Mouse (Mus musculus) brain, embryonic 14.5 days (tissue): ENCODE measurements at regions not wholly inside any gene's neighbourhood (a gene's known extent, or its start where the extent isn't known, plus 50 kb on each side); places are given as distances from the start of the nearest gene placed in this dataset.

Source experiments
- DNase-seq: peaks from one replicate; pipeline ENCODE4 v3.0.0-alpha.2; 2011; ENCODE audit warnings: low read depth
- CTCF ChIP-seq: fragments of 200-500 bp; IDR thresholded peaks from 2 replicates; pipeline ENCODE4 v1.5.1; 2012; ENCODE audit warnings: inconsistent platforms, mild to moderate bottlenecking, moderate library complexity, borderline replicate concordance; ENCODE audit not compliant: insufficient read depth, insufficient read length; ENCODE audit errors: extremely low read depth
- POLR2A ChIP-seq: fragments of 200-500 bp; IDR thresholded peaks from 2 replicates; pipeline ENCODE4 v1.6.1; 2012; ENCODE audit warnings: mild to moderate bottlenecking, inconsistent platforms, borderline replicate concordance; ENCODE audit not compliant: poor library complexity, insufficient read depth, insufficient read length, severe bottlenecking; ENCODE audit errors: extremely low read depth

DNA sequence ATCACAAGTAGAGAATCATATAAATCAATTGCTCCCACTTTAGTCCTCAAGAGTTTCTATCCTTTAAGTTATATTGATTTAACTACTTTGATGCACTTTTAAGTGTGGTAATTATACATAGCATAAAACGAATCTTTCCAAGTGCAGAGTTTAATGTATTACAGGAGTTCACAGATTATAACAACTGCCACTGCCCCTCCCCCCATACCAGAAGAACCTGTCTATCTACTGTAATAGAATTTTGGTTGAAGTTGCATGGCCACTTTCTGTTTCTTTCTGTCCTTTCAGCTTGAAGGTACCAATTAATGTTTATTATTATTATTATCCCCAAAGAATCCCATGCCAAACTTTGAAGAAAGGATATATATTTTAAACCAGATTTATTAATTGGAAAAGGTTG is 51.9 kb upstream of the Ccser1 start:
- no peak for DNase-seq
- TF ChIP-seq POLR2A (no peak), CTCF (no peak)
